Mouse (Mus musculus) liver, postnatal 0 days (tissue): ENCODE measurements around the gene Spi1. TPM values are rescaled to one million over a fixed set of nuclear protein-coding genes. Genes with fewer than 3 reads are reported as not detected.
A peak's percentile ranks its signal among the peaks of the same experiment; 100 is the strongest.

Experiments
- ATAC-seq: fragments of 200-750 bp; cut with Nextera tagmentation; 2 replicates; pipeline ENCODE4 v1.8.0; 2017; ENCODE audit warnings: mild to moderate bottlenecking, moderate library complexity
- DNase-seq: peaks from one replicate; pipeline ENCODE4 v3.0.0-alpha.2; 2016
- H3K27ac ChIP-seq: fragments of 300-500 bp; sonication (generic); 2 replicates; pipeline ENCODE4 v1.5.1; 2014; ENCODE audit warnings: antibody characterized with exemption, moderate library complexity, mild to moderate bottlenecking, low read depth
- H3K27me3 ChIP-seq: fragments of 300-500 bp; sonication (generic); 2 replicates; pipeline ENCODE4 v1.6.1; 2014; ENCODE audit warnings: low read length, control low read depth, mixed read lengths; ENCODE audit not compliant: insufficient read depth
- H3K36me3 ChIP-seq: fragments of 300-500 bp; sonication (generic); replicated peaks from 2 replicates; pipeline ENCODE4 v1.6.1; 2014; ENCODE audit warnings: mild to moderate bottlenecking, control low read depth, low read length, moderate library complexity, mixed read lengths; ENCODE audit not compliant: insufficient read depth
- H3K4me1 ChIP-seq: fragments of 300-500 bp; sonication (generic); 2 replicates; pipeline ENCODE4 v1.6.1; 2014; ENCODE audit warnings: antibody characterized with exemption, mild to moderate bottlenecking, control low read depth; ENCODE audit not compliant: insufficient read depth
- H3K4me2 ChIP-seq: fragments of 300-500 bp; sonication (generic); 2 replicates; pipeline ENCODE4 v1.6.1; 2014; ENCODE audit warnings: low read depth, mild to moderate bottlenecking, low read length, moderate library complexity, mixed read lengths
- H3K4me3 ChIP-seq: fragments of 300-500 bp; sonication (generic); 2 replicates; pipeline ENCODE4 v1.5.1; 2014; ENCODE audit warnings: low read depth, low read length
- H3K9ac ChIP-seq: fragments of 300-500 bp; sonication (generic); replicated peaks from 2 replicates; pipeline ENCODE4 v1.6.1; 2014; ENCODE audit warnings: mild to moderate bottlenecking, moderate library complexity
- H3K9me3 ChIP-seq: fragments of 300-500 bp; sonication (generic); 2 replicates; pipeline ENCODE4 v1.6.1; 2016; ENCODE audit warnings: mild to moderate bottlenecking, control low read depth, low read length, mixed read lengths
- CTCF ChIP-seq: sonication (generic); IDR thresholded peaks from 2 replicates; pipeline ENCODE4 v1.5.1; 2016; ENCODE audit warnings: antibody characterized with exemption, low read depth
- EP300 ChIP-seq: IDR thresholded peaks from 2 replicates; pipeline ENCODE4 v1.6.1; 2016; ENCODE audit warnings: antibody characterized with exemption, low read depth, mild to moderate bottlenecking
- WGBS: fragments of 180-500 bp; shearing (Covaris S2); extraction: QIAGEN DNeasy Blood & Tissue Kit; methylation state at CpG from one replicate; pipeline ENCODE4 v1.1.7; 2014; ENCODE audit not compliant: insufficient replicate concordance; 5-methylcytosine and 5-hydroxymethylcytosine counted together
- polyA plus RNA-seq: library from polyadenylated mRNA; unstranded; fragments of >200 nt; fragmentation: Nextera tagmentation; extraction: Ambion mirVana; gene quantifications from 2 replicates; pipeline ENCODE4 v1.2.1, GENCODE M21; 2015

Spi1 gene
- polyA plus RNA-seq, 1 experiment from 2014 or later, result 31.7 TPM

DNA sequence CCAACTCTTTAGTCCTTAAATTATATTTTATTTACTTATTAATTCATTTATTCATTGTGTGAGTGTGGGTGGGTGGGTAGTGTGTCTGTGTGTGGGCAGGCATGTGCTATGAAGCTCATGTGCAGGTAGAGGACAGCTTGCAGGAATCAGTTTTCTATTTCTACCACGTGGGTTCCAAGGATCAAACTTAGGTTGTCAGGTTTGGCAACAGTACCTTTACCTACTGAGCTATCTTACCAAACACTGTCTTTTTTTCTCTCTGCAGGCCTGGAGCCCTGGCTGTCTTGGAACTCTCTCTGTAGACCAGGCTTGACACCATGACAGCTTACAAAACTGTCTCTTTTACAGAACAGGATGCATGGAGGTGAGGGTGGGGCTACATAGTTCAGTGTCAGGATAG, 69.1 kb downstream of the Spi1 start:
- TF ChIP-seq CTCF (no peak), EP300 (no peak)
- H3K4me3 ChIP-seq, result no peak overlapping the region
- DNase-seq (no peak), ATAC-seq (no peak)
- no peak overlapping the region for H3K9ac ChIP-seq
- H3K9me3 ChIP-seq, result no peaks in the 10 kb centered on the region
- no peaks in the 10 kb centered on the region for H3K27me3 ChIP-seq
- WGBS, result 68% methylated on average over 1 of the region's 1 CpGs
- no peaks in the 10 kb centered on the region for H3K4me1 ChIP-seq
- peaks cover 24% of the 10 kb centered on the region for H3K36me3 ChIP-seq
- H3K27ac ChIP-seq, result no peak overlapping the region
- no peak overlapping the region for H3K4me2 ChIP-seq

DNA sequence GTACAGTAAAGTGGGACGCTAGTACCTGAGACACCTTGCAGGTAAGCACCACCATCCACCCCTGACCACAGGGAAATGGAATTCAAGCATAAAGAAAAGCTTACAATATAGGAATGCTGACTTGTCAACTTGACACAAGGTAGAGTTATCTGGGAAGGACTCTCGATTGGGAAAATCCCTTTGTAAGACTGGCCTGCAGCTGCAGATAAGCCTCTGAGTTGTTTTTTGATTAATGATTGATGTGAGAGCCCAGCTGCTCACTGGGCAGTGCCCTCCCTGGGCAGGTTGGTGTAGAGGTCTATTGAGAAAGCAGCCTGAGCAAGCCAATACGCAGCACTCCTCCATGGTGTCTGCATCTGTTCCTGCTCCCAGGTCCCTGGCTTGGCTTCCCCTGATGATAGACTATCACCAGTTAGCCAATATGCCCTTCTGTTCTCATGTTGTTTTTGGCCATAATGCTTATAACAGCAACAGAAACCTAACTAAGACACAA, 70.7 kb downstream of the Spi1 start:
- H3K4me2 ChIP-seq, result no peak overlapping the region
- WGBS, result 68% methylated on average over 3 of the region's 3 CpGs
- H3K36me3 ChIP-seq, result peaks cover 28% of the 10 kb centered on the region
- no peak overlapping the region for H3K4me3 ChIP-seq
- TF ChIP-seq CTCF (no peak), EP300 (no peak)
- no peak overlapping the region for H3K9ac ChIP-seq
- no peaks in the 10 kb centered on the region for H3K4me1 ChIP-seq
- H3K27me3 ChIP-seq, result no peaks in the 10 kb centered on the region
- peak overlapping the region; percentile 44; the same call in 1 of the 2 replicates for H3K27ac ChIP-seq
- no peaks in the 10 kb centered on the region for H3K9me3 ChIP-seq
- ATAC-seq, result peak; percentile 80
- DNase-seq, result no peak

DNA sequence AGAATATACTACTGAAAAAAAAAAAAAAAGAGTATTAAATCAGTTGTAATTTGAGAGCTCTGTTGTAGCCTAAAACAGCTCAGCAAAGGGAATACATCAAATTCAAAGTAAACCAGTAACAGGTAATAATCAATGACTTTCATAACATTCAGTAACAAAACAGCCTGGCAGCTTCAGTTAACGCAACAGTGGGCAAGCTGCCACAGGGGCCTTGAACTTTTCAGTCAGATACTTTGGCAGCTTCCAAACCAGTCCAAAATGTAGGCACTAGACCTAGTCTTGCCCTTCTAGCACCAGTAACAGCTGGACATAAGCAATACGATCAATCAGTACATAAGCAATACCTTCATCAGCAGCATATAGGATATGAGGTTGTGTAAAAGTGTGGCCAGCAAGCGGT, 71.9 kb downstream of the Spi1 start:
- H3K9ac ChIP-seq, result no peak overlapping the region
- ATAC-seq (peak; percentile 75), DNase-seq (peak; percentile 79)
- H3K4me3 ChIP-seq, result no peak overlapping the region
- no peaks in the 10 kb centered on the region for H3K27me3 ChIP-seq
- H3K36me3 ChIP-seq, result peaks cover 30% of the 10 kb centered on the region
- no peak for TF ChIP-seq CTCF
- TF ChIP-seq EP300, result no peak
- H3K4me1 ChIP-seq, result no peaks in the 10 kb centered on the region
- no peaks in the 10 kb centered on the region for H3K9me3 ChIP-seq
- H3K27ac ChIP-seq, result peak overlapping the region; percentile 30; the same call in 1 of the 2 replicates
- H3K4me2 ChIP-seq, result no peak overlapping the region
- WGBS, result 72% methylated on average over 3 of the region's 3 CpGs

DNA sequence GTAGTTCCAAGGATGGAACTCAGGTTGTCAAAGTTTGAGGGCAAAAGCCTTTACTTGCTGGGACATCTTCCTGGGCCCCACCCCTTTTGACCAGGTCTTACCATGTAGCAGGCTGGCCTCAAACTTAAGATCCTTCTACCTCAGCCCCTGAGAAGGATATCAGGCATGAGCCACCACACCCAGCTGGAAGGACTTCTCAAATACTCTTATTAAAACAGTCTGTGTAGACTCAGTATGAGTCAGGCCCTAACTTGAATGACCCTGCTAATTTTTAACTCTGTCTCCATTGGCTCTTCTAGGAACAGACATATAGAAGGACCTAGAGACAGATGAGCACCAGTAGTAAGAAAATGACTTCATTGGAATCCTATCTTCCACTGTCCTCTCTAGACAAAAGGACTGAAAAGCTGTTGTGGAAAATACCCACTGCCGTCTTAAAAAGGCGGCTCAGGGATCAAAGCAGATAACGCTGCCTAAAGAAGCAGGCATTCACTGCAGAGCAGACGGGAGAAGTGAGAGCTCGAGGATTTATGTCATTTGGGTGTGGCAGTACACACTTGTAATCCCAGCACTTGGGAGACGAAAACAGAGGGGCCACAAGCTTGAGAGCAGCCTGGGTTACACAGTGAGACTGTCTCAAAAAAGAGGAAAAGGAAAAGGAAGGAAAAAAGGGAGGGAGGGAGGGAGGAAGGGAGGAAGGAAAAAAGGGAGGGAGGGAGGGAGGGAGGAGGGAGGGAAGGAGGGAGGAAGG, 75.0 kb downstream of the Spi1 start:
- no peaks in the 10 kb centered on the region for H3K27me3 ChIP-seq
- peaks cover 25% of the 10 kb centered on the region for H3K36me3 ChIP-seq
- no peaks in the 10 kb centered on the region for H3K4me1 ChIP-seq
- ATAC-seq (no peak), DNase-seq (no peak)
- no peak overlapping the region for H3K4me2 ChIP-seq
- no peak overlapping the region for H3K27ac ChIP-seq
- TF ChIP-seq EP300, result no peak
- no peak for TF ChIP-seq CTCF
- H3K9me3 ChIP-seq, result no peaks in the 10 kb centered on the region
- 76% methylated on average over 6 of the region's 6 CpGs for WGBS
- H3K9ac ChIP-seq, result no peak overlapping the region
- H3K4me3 ChIP-seq, result no peak overlapping the region

DNA sequence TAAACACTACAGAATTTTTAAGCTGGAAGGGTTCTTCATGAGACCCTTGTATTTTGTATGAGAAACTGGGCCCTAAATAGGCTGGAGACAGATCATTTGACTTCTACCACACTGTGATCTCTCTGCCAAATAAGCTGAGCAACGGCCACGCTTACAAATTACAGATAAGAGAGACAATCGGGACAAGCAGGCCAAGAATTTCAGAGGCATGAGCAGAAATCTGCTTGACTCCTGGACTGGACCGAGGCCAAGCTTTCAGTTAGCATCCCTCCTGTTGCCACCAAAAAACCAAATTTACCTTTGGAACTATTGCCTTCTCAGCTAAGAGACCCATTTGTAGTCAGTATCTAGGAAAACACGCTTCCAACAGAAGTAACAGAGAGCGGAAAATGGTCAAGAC, 78.4 kb downstream of the Spi1 start:
- TF ChIP-seq CTCF (no peak), EP300 (no peak)
- WGBS, result 78% methylated on average over 6 of the region's 6 CpGs
- Histone ChIP-seq H3K4me2 (no peak overlapping the region), H3K27me3 (no peaks in the 10 kb centered on the region), H3K36me3 (peaks cover 28% of the 10 kb centered on the region), H3K9me3 (no peaks in the 10 kb centered on the region), H3K4me3 (no peak overlapping the region), H3K4me1 (no peaks in the 10 kb centered on the region), H3K9ac (no peak overlapping the region), H3K27ac (no peak overlapping the region)
- no peak for DNase-seq
- no peak for ATAC-seq

DNA sequence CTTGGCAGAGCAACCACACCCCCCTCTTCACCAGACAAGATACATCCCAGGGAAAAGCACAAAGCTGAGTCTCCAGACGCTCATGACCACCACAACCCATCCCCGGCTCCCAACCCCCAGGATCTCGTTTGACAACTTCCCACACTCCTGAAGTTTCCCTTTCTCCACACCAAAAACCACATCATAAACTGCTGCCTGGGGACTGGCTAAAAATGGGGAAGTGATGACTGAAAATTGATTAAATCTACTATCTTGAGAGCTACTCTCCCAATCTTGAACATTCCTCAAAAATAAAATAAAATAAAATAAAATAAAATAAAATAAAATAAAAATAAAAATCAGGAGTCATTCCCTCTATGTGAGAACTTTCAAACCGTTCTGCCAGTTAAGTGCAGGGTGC, 80.8 kb downstream of the Spi1 start:
- Histone ChIP-seq H3K9me3 (no peaks in the 10 kb centered on the region), H3K4me2 (no peak overlapping the region), H3K4me3 (no peak overlapping the region), H3K27me3 (no peaks in the 10 kb centered on the region), H3K9ac (no peak overlapping the region), H3K36me3 (peaks cover 37% of the 10 kb centered on the region), H3K4me1 (no peaks in the 10 kb centered on the region), H3K27ac (no peak overlapping the region)
- DNase-seq, result no peak
- no peak for ATAC-seq
- TF ChIP-seq EP300, result no peak
- TF ChIP-seq CTCF, result no peak
- WGBS, result 61% methylated on average over 4 of the region's 4 CpGs
